Mouse (Mus musculus) right cerebral cortex, postnatal 10 days (tissue): ENCODE results near the gene Dpy19l3.

Experiments
- DNase-seq, 2 experiments: peaks; one replicate each; pipeline ENCODE4 v3.0.0; 2021; ENCODE audit warnings: low spot score in 2 of 2

Dpy19l3 gene

DNA sequence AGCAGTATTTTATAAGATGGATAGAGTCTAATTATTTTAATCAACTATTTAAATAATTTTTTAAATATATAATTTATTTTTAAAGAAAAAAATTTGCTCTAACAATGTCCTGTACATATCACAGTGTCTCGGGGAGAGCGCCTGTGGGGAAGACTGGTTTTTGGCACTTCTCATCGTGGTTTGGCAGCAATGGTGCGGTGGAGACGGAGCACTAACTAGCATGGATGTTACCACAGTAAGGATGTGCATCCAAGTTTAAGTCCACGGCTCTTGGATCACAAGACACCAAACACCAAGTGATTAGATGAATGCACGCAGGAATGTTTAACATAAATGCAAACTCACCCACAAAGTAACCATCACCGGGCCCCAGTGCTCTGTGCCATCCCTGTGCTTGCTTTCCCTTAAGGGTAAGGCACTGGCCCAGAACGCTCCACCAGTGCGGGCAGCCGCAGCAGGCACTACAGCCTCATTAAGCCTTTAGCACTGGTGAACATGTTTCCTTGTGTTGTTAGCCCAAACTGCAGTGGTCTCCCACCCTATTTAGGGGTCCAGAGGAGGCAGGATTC, 65.4 kb downstream of the Dpy19l3 start:
- DNase-seq: no peak

DNA sequence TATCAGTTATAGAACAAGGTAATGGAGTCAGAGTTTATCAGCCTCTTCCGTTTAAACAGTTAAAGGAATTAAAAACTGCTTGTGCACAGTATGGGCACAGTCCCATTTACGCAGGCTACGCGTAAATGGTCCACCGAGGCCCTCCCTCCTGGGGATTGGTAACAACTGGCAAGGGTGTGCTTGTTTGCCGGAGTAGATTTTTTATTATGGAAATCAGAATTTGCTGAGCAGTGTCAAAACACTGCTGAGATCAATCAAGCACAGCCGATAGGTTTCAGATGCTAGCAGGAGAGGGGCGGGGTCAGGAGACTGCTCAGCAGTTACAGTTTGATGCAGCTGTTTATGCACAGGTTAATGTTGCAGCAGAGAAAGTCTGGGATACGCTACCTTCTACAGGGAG, 66.0 kb downstream of the Dpy19l3 start:
- DNase-seq: no peak

DNA sequence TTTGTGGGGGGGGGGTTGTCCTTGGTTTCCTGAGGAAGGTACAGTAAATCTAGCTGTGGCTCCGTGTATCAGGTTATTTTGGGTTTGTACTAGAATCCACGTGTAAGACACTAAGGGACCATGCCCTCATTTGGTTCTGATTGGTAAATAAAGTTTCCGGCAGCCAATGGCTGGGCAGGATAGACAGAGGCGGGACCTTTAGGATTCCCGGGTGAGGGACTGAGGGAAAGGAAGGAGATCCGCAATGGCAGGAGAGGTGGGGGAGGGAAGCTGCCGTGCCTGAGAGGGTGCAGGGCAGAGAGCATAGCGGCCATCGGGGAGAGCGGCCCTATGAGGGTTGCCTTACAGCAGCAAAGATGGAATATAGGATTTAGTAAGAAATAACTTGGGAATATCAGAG, 67.0 kb downstream of the Dpy19l3 start:
- DNase-seq: no peak

DNA sequence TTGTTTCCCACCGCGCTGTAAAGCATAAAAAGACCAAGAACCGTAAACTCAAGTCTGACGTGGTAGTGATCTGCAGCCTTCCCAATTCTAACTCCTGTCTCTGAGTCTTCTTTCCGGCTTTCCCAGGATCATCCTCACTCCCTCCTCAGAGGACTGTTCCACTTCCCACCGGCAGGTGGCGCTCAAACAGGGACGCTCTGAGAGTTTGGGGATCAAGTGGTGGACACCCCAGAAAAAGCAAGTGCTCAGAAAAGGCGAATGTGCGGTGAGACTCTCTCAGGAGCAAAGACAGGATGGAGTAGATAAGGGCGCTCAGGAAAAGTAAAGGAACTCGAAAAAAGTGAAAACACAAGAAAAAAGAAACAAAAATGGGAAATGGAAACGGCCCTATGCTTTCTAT, 67.5 kb downstream of the Dpy19l3 start:
- DNase-seq: peak in 1 of 2 experiments; percentile 72

DNA sequence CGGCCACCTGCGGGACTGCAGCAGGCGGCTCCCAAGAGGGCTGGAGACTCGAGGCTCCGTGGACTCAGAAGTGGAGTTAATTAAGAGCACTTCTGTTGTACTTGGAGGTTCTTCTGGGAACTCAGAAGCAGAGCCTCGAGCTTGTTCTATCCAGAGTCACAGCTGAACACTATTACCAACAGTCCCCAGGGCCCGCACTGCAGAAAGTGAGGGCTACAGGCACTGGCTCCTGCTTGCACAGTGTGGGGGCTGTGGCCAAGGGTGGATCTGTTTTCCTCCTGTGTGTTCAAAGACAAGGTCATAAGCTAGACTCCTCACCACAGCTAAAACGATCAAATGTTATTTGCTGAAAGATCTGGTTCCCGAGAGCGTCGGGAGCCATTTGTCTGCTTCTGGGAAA, 68.0 kb downstream of the Dpy19l3 start:
- DNase-seq: no peak

DNA sequence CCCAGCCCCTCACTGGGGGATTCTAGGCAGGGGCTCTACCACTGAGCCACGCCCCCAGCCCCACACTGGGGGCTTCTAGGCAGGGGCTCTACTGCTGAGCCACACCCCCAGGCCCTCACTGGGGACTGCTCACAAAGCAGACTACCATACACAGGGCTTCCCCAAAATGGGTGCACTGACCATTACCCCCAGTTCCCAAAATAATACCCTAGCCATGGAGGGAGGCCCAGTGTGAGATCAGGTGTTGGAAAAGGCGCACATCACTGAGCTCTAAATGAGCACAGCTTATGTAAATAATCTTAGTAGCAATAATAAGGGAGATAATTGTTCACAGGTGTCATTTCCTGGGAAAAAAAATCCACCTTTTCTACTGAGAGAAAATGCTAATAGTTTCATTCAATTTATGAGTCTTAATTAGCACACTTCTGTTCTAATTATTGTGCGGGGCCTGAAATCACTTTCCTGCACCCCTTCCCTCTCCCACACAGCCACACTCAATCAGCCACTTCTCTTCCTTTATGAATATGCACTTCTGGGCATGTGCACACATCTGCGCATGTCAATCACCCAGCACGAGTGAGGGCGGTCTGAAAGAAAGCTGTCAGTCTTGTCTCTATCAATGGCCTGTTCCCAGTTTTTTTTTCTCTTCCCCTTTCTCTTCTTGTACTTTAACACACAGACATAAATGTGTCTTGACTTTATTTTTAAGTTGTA, 70.7 kb downstream of the Dpy19l3 start:
- DNase-seq: no peak

DNA sequence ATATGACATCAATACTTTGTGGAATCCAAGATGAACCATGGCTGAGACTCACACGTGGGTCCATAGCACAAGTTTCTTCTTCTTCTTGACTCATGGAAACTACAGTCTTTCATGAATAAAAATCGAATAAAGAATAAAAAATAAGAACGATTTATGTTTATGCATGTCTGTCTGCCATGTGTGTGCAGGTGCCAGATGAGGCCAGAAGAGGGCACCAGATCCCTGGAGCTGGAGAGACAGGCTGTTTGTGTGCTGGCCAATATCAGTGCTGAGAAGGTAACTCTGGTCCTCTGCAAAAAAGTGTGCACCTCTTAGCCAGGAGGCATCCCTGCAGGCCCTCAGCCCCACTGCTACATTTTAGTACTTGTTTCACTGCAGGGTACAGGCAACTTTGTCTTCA, 72.7 kb downstream of the Dpy19l3 start:
- DNase-seq: no peak

DNA sequence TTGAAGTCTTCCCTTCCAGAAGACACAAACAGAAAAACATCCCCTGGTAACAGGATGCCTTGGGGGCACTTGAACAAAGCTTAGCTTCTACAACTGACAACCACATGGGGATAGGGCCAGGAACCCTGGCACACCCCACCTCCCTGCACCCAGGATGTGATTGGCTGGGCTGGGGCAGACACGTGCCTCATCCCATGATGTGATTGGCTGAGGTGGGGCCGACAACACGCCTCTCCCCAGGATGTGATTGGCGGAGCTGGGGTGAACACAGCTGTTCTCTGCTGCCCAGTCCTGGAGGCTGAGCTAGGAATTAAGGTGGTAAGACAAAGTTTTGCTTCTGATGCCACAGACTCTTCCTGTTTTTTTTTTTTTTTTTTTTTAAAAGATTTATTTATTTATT, 75.3 kb downstream of the Dpy19l3 start:
- no peak for DNase-seq

DNA sequence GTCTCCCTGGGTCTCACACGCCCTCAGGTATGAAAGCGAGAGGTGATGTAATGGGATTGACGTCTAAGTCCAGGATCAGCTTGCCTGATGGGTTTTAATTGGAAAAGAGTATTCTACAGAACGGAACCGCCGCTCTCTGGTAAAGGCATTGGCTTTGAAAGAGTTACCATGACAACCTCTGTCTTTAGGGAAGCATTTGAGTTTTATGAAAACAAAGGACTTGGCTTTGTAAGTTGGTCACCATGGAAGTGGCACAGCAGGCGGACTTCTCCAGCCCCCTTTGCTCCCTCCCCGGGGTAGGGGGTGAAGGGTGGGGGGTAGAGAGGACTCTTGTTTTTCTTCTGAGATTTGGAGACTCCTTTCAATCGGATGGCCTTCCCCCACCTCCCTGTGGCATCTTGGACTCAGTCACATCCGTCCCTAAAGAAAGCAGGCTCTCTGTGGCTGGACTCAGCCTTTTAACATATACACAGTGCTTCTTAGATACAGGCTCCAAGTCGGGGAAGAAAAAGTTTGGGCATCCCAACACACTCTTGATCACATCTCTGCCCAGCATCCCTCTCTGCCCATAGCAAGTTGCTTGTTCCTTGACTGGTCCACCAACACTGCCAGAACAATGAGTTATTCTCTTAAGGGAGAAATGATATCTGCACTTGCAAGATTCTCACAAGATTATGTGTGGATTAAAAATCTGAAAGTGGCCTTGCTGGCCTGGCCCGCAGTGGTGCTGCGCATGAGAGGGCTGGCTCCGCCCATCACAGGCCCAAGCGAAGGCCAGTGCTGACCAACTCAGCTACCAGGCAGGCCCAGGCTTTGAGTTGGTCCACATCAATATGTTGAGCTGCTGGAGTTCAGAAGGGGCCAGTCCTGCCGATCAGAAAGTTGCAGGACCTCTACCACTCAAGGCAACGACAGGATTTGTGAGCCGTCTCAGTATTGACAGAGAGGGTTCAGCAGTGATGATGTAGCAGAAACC, 85.9 kb downstream of the Dpy19l3 start:
- DNase-seq: peak; percentile 50 to 51

DNA sequence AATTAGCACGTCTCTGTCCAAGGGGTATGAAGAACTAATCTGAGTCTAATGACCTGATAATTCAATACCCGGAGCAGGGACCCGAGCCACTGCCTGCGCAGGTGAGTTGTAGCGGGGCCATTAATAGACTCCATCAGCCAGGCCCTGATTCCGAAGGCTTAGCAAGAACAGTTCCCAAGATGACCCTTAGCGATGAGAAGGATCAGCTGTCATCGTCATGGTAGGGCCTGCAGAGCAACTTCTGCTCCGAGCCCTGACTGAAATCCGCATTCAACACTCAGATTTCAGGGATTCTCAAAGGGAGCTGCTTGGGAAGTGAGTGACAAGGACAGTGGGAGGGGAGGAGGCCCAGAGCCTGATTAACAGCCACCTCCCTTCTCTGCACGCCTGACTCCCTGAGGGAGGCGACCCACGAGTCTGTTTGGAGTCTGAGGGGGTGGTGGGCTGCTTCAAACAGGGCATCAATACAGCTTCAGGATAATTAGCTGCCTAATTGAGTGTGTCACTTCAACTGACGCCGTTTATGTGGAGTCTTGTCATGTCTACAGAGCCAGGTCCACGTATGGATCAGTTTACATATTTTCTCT, 90.4 kb downstream of the Dpy19l3 start:
- DNase-seq: no peak

DNA sequence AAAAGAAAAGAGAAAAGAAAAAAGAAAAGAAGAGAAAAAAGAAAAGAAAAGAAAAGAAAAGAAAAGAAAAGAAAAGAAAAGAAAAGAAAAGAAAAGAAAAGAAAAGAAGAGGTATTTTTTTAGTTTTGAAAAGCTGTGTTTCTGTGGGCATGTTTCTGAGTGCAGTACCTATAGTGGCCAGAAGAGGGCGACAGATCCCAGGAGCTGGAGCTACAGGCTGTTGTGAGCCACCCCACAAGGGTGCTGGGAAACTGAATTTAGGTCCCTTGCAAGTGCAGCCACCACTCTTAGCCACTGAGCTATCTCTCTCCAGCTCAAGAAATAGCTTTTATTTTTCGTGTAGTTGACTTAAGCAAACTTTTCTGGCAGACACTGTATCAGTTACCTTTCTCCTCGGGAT, 95.1 kb downstream of the Dpy19l3 start:
- DNase-seq: no peak

DNA sequence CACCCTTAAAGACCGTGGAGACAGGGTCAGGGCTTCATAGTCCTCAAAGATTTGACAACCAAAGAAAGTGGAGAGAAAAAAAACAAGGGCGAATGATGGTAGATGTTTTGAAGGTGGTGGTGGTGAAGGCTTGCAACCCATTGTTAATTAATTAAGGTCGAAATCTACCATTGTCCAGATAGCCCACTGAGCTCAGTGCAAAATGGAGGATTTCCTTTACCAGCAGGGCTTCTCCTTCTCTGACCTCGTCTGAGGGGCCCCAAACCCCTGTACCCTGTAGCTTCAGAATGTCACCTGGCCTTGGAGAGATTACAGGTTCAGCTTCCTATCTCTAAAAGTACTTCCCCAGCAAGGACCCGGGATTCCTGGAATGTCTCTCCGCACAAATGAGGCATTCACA, 96.4 kb downstream of the Dpy19l3 start:
- DNase-seq: no peak

DNA sequence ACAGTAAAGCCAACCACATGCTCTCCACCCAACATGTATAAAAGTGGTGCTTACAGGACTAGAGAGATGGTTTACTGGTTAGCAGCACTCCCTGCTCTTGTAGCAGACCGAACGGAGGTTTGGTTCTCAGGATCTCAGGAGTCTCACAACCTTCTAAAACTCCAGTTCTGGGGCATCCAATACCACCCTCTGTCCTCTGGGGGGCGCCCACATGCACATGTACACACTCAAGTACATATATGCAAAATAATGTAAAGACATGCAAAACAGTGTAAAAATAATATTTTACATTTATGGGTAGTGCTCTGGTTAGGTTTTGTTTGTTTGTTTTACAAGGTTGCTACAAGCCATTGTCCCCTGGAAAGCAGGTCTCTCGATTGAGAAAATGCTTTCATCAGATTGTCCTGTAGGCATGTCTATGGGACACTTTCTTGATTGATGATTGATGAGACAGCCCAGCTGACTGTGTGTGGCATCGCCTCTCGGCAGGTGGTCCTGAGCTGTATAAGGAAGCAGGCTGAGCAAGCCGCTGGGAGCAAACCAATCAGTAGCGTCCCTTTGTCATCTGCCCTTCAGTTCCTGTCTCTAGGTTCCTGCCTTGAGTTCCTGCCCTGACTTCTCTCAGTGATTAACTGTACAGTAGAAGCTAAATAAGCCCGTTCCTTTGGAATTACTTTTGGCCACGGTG, 102.5 kb downstream of the Dpy19l3 start:
- no peak for DNase-seq

DNA sequence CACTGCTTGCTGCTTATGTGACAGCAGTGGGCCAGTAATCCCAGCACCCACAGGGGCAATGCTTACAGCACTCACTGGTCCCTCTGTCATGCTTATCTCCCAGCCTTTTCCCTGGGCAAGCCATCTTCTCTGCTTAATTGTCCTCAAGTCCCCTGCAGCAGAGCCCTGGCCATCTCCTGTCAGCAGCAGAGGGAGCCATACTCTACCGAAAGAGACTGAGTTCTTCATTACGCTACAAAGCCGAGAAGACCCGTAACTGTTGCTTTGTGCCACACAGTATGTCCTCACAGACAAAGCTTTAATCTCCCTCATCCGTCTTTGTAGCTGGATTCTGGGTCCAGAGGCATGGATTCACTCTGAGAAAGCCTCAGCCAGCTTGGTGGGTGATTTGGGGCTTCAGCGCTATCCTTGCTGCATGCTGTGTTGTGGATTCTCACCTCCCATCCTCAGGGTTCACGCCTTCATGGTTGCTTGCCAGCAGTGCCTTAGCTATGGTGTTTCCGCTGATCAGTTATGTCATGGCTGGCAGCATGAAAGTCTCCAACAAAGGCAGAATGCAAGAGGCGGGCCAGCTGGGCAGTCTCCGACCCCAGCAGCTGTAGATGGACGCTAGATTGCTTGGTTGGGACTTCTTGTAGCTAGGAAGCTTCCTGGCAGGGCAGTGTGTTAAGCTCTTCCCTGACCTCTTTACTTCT, 103.4 kb downstream of the Dpy19l3 start:
- peak; percentile 76 to 77 for DNase-seq

DNA sequence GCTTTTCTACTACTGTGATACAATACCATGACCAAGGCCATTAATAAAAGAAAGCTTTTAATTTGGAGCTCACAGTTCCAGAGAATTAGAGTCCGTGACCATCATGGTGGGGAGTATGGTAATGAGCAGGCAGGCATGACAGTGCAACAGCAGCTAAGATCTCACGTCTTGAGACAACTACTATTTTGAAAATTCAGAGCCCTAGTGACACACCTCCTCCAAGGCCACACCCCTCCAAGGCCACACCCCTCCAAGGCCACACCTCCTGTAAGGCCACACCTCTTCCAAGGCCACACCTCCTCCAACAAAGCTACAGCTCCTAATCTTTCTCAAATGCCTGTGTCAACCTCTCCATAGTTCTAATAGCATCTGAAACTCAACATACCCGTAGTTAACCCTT, 105.2 kb downstream of the Dpy19l3 start:
- no peak for DNase-seq

DNA sequence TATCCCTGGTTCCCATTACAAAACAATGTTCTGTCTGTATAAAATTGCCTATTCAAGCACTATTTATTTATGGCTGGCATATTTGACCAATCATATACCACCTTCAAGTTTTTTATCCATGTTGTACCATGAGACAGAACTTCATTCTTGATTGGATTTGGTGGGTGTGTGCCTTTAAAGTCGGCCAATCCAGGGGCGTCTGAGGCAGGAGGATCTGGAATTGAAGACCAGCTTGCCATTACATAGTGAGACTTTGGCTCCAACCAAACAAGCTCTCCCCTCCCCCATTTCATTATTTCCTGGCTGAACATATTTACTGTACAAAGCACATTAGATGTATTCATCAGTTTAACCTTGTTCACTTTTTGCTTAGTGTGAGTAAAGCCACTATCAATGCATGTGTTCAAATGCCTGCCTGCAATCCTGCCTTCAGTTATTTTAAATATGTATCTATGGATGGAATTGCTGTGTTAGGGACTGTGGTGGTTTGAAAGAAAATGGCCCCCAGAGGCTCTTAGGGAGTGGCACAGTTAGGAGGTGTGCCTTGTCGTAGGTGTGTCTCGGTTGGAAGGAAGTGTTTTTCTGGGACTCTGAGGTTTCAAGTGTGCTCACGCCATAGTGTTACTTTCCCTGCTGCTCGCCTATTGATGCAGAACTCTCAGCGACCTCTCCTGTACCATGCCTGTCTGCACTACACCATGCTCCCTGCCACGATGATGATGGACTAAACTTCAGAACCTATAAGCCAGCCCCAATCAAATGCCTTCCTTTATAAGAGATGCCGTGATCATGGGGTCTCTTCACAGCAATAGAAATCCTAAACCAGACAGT, 105.8 kb downstream of the Dpy19l3 start:
- no peak for DNase-seq

DNA sequence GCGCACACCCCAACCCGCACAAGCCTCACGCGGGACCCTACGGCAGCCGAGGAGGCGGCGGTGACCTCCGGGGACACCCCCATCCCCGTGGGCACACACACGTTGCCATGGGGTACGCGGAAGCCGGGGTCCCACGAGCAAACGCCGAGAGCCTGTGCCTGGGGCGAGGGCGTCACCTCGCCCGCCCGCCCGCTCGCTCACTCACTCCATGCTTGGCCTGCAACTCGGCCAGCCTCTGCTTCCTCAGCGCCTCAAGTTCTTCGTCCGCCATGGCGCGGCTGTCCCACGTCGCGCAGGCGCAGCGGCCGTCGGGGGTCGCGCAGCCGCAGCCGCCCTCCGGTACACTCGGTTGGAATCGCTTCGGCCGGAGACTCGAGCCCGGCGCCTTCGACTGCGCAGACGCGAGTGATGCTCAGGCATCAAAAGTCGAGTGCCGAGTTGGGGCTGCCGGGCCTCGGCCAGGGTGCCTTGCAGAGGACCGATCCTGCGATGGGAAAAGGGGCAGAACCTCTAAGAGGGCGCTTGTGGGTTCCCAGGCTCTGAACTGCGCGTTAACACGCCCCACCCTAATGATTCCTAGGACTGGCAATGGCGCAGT, 107.1 kb downstream of the Dpy19l3 start, which contains the start of gene Pdcd5:
TSS of gene Pdcd5 (minus strand) at position 421 of the 598 bp plus-strand sequence.
- DNase-seq: peak; percentile 98

DNA sequence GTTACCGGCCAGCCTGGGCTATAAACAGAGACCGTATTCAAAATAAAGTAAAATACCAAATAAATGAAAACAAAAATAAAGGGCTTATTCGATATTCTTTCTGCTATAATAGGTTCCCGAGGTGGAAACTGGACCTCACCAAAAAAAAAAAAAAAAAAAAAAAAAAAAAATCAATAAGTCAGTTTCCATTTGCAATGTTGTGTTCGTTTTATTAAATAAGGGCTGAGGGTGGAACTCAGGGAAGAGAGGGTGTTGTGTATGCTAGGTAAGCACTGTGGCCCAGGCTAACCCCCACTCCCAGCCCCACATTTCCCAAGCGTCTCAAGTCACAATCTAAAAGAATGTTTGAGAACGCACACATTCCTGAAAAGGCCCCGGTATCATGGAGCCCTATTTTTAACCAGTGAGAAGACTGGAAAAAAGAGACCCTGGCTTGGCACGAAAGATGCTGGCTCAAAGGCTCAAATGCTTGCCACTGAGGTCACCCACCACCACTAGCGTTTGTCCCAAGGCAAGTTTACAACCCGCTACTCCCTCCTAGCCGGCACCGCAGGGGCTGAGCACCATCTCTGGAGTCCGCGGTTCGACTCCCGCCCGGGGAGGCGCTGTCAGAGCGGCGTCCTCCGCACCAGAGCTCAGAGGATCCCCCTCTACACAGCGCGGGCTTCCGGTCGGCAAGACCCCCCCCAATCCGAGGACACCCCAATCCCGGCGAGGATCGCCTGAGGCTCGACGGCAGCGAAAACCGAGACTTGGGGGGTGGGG, 107.8 kb downstream of the Dpy19l3 start:
- DNase-seq: peak in 1 of 2 experiments; percentile 50

DNA sequence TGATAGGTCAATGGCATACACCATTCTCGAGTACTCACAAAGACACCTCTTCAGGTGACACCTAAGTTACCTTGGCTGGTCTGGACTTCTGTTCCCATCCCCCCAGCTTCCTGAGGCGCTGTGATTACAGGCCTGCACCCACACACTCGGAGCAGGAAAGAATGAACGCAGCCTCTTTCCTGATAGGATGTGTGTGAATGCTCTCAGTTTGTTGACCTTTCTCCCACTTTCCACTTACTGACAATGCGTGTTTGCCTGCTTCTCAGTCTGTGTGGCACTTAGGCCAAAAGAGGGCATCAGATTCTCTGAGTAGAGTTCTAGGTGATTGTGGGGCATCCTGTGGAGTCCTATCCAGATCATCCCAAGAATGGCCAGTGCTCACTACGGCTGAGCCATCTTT, 114.2 kb downstream of the Dpy19l3 start:
- no peak for DNase-seq
